Mouse (Mus musculus) hindbrain, embryonic 11.5 days (tissue): ENCODE measurements at regions not wholly inside any gene's neighbourhood (a gene's known extent, or its start where the extent isn't known, plus 50 kb on each side); places are given as distances from the start of the nearest gene placed in this dataset.

Experiments
- ATAC-seq: fragments of 200-750 bp; cut with Nextera tagmentation; 2 replicates; pipeline ENCODE4 v1.8.0; 2017; ENCODE audit warnings: mild to moderate bottlenecking, moderate TSS enrichment, moderate library complexity; ENCODE audit not compliant: low FRiP score
- DNase-seq: peaks from one replicate; pipeline ENCODE4 v3.0.0-alpha.2; 2015; ENCODE audit warnings: low spot score
- H3K27ac ChIP-seq: fragments of 300-500 bp; sonication (generic); 2 replicates; pipeline ENCODE4 v1.5.1; 2014; ENCODE audit warnings: mild to moderate bottlenecking, low read depth, low read length
- H3K27me3 ChIP-seq: fragments of 300-500 bp; sonication (generic); 2 replicates; pipeline ENCODE4 v1.6.1; 2014; ENCODE audit warnings: mild to moderate bottlenecking, low read length, moderate library complexity, mixed read lengths; ENCODE audit not compliant: control insufficient read depth, insufficient read depth
- H3K36me3 ChIP-seq: fragments of 300-500 bp; sonication (generic); 2 replicates; pipeline ENCODE4 v1.6.1; 2014; ENCODE audit warnings: mild to moderate bottlenecking, low read length, moderate library complexity, mixed read lengths; ENCODE audit not compliant: control insufficient read depth, insufficient read depth
- H3K4me1 ChIP-seq: fragments of 300-500 bp; sonication (generic); replicated peaks from 2 replicates; pipeline ENCODE4 v1.6.1; 2014; ENCODE audit warnings: low read length, mixed read lengths; ENCODE audit not compliant: control insufficient read depth, insufficient read depth
- H3K4me2 ChIP-seq: fragments of 300-500 bp; sonication (generic); replicated peaks from 2 replicates; pipeline ENCODE4 v1.6.1; 2014; ENCODE audit warnings: mild to moderate bottlenecking, low read depth, low read length
- H3K4me3 ChIP-seq: fragments of 300-500 bp; sonication (generic); 2 replicates; pipeline ENCODE4 v1.5.1; 2014; ENCODE audit warnings: low read depth, low read length
- H3K9ac ChIP-seq: fragments of 300-500 bp; sonication (generic); 2 replicates; pipeline ENCODE4 v1.6.1; 2014; ENCODE audit warnings: low read depth, low read length
- H3K9me3 ChIP-seq: fragments of 300-500 bp; sonication (generic); 2 replicates; pipeline ENCODE4 v1.6.1; 2016; ENCODE audit warnings: low read length; ENCODE audit not compliant: control insufficient read depth
- WGBS: fragments of 180-500 bp; shearing (Covaris S2); extraction: QIAGEN DNeasy Blood & Tissue Kit; methylation state at CpG from one replicate; pipeline ENCODE4 v1.1.7; 2014; 5-methylcytosine and 5-hydroxymethylcytosine counted together

GRCm38 (mm10) chr17:54362991-54363390 is 64.2 kb upstream of the Slc5a7 start:
- H3K9me3 ChIP-seq, result no peaks in the 10 kb centered on the region
- no peak overlapping the region for H3K4me2 ChIP-seq
- H3K9ac ChIP-seq, result no peak overlapping the region
- ATAC-seq, result no peak
- no peak overlapping the region for H3K4me3 ChIP-seq
- H3K36me3 ChIP-seq, result no peaks in the 10 kb centered on the region
- no peak for DNase-seq
- no peaks in the 10 kb centered on the region for H3K4me1 ChIP-seq
- no peak overlapping the region for H3K27ac ChIP-seq
- WGBS, result 92% methylated on average over 1 of the region's 1 CpGs
- H3K27me3 ChIP-seq, result no peaks in the 10 kb centered on the region

GRCm38 (mm10) chr17:54353063-54353462 is 54.2 kb upstream of the Slc5a7 start:
- no peak for DNase-seq
- H3K36me3 ChIP-seq, result no peaks in the 10 kb centered on the region
- no peaks in the 10 kb centered on the region for H3K27me3 ChIP-seq
- H3K9me3 ChIP-seq, result no peaks in the 10 kb centered on the region
- no peak overlapping the region for H3K9ac ChIP-seq
- H3K4me2 ChIP-seq, result no peak overlapping the region
- no peak overlapping the region for H3K4me3 ChIP-seq
- WGBS, result 88% methylated on average over 2 of the region's 2 CpGs
- H3K4me1 ChIP-seq, result no peaks in the 10 kb centered on the region
- no peak overlapping the region for H3K27ac ChIP-seq
- ATAC-seq, result no peak

- ATAC-seq, result no peak
- DNase-seq, result peak; percentile 2
- WGBS, result 48% methylated on average over 2 of the region's 2 CpGs
- H3K9ac ChIP-seq, result no peak overlapping the region
- H3K36me3 ChIP-seq, result no peaks in the 10 kb centered on the region
- no peak overlapping the region for H3K4me2 ChIP-seq
- no peak overlapping the region for H3K4me3 ChIP-seq
- H3K27me3 ChIP-seq, result no peaks in the 10 kb centered on the region
- no peaks in the 10 kb centered on the region for H3K4me1 ChIP-seq
- H3K27ac ChIP-seq, result no peak overlapping the region
- H3K9me3 ChIP-seq, result no peaks in the 10 kb centered on the region
Observed at GRCm38 (mm10) chr17:54350881-54351280, 52.0 kb upstream of the Slc5a7 start.
